Mouse (Mus musculus): Measurements from ENCODE around the gene 9130213A22Rik.
"Not testable (repeated sequence)": the region's sequence is repeated elsewhere in the genome, so short reads cannot be mapped to it uniquely, and the experiment has no call there.

Gene 9130213A22Rik

GRCm38 (mm10) chr11:69093856-69094255, 28.5 kb downstream of the 9130213A22Rik start:
- DNase-seq (ENCODE audit: extremely low read depth, low read depth): not testable (repeated sequence)

GRCm38 (mm10) chr11:69092871-69093270, 29.5 kb downstream of the 9130213A22Rik start:
- no peak for DNase-seq (ENCODE audit: extremely low read depth, low read depth)

- no peak for DNase-seq (ENCODE audit: extremely low read depth, low read depth)
Observed at GRCm38 (mm10) chr11:69092386-69092751, 30.0 kb downstream of the 9130213A22Rik start.

- DNase-seq (ENCODE audit: extremely low read depth, low read depth): no peak
Observed at GRCm38 (mm10) chr11:69091566-69092385, 30.6 kb downstream of the 9130213A22Rik start.

GRCm38 (mm10) chr11:69090367-69090766, 32.0 kb downstream of the 9130213A22Rik start:
- DNase-seq (ENCODE audit: extremely low read depth, low read depth): no peak

GRCm38 (mm10) chr11:69089616-69090290, 32.6 kb downstream of the 9130213A22Rik start:
- no peak for DNase-seq (ENCODE audit: extremely low read depth, low read depth)

GRCm38 (mm10) chr11:69088856-69089615, 33.4 kb downstream of the 9130213A22Rik start:
- DNase-seq (ENCODE audit: extremely low read depth, low read depth): no peak

GRCm38 (mm10) chr11:69088103-69088855, 34.1 kb downstream of the 9130213A22Rik start, which contains the start of gene Vamp2:
Vamp2 (plus strand) TSS chr11:69088490.
- no peak for DNase-seq (ENCODE audit: extremely low read depth, low read depth)

GRCm38 (mm10) chr11:69087597-69087996, 34.8 kb downstream of the 9130213A22Rik start:
- no peak for DNase-seq (ENCODE audit: extremely low read depth, low read depth)

GRCm38 (mm10) chr11:69087082-69087481, 35.3 kb downstream of the 9130213A22Rik start:
- DNase-seq (ENCODE audit: extremely low read depth, low read depth): no peak

GRCm38 (mm10) chr11:69086390-69086789, 36.0 kb downstream of the 9130213A22Rik start:
- DNase-seq (ENCODE audit: extremely low read depth, low read depth): no peak

GRCm38 (mm10) chr11:69085608-69086007, 36.8 kb downstream of the 9130213A22Rik start:
- no peak for DNase-seq (ENCODE audit: extremely low read depth, low read depth)

GRCm38 (mm10) chr11:69081613-69082012, 40.8 kb downstream of the 9130213A22Rik start:
- DNase-seq (ENCODE audit: extremely low read depth, low read depth): no peak

GRCm38 (mm10) chr11:69080855-69081222, 41.5 kb downstream of the 9130213A22Rik start:
- DNase-seq (ENCODE audit: extremely low read depth, low read depth): no peak

- DNase-seq (ENCODE audit: extremely low read depth, low read depth): no peak
Observed at GRCm38 (mm10) chr11:69080102-69080854, 42.1 kb downstream of the 9130213A22Rik start.

GRCm38 (mm10) chr11:69078805-69079438, 43.5 kb downstream of the 9130213A22Rik start:
- no peak for DNase-seq (ENCODE audit: extremely low read depth, low read depth)

GRCm38 (mm10) chr11:69078041-69078440, 44.3 kb downstream of the 9130213A22Rik start:
- DNase-seq (ENCODE audit: extremely low read depth, low read depth): no peak

- no peak for DNase-seq (ENCODE audit: extremely low read depth, low read depth)
Observed at GRCm38 (mm10) chr11:69077316-69077715, 45.1 kb downstream of the 9130213A22Rik start.

- DNase-seq (ENCODE audit: extremely low read depth, low read depth): no peak
Observed at GRCm38 (mm10) chr11:69076572-69076971, 45.8 kb downstream of the 9130213A22Rik start.
